Mouse (Mus musculus) hindbrain, embryonic 10.5 days (tissue): ENCODE data around the gene Cox6a1. TPM values are rescaled to one million over a fixed set of nuclear protein-coding genes. Genes with fewer than 3 reads are reported as not detected.

Experiments
- DNase-seq: peaks from one replicate; pipeline ENCODE4 v3.0.0-alpha.2; 2017; ENCODE audit warnings: low spot score
- H3K27ac ChIP-seq: fragments of 300-500 bp; sonication (generic); 2 replicates; pipeline ENCODE4 v1.5.1; 2016; ENCODE audit warnings: mild to moderate bottlenecking, moderate library complexity
- H3K27me3 ChIP-seq: fragments of 300-500 bp; sonication (generic); 2 replicates; pipeline ENCODE4 v1.6.1; 2016; ENCODE audit warnings: mild to moderate bottlenecking; ENCODE audit not compliant: poor library complexity, insufficient read depth, severe bottlenecking
- H3K36me3 ChIP-seq: fragments of 300-500 bp; sonication (generic); 2 replicates; pipeline ENCODE4 v1.6.1; 2016; ENCODE audit warnings: mild to moderate bottlenecking, moderate library complexity
- H3K4me1 ChIP-seq: fragments of 300-500 bp; sonication (generic); replicated peaks from 2 replicates; pipeline ENCODE4 v1.6.1; 2016; ENCODE audit warnings: mild to moderate bottlenecking
- H3K4me3 ChIP-seq: fragments of 300-500 bp; sonication (generic); 2 replicates; pipeline ENCODE4 v1.5.1; 2016; ENCODE audit warnings: mild to moderate bottlenecking, moderate library complexity
- H3K9me3 ChIP-seq: fragments of 300-500 bp; sonication (generic); 2 replicates; pipeline ENCODE4 v1.6.1; 2016; ENCODE audit warnings: mild to moderate bottlenecking, moderate library complexity
- WGBS: fragments of 180-500 bp; shearing (Covaris S2); methylation state at CpG from one replicate; pipeline ENCODE4 v1.1.7; 2016; 5-methylcytosine and 5-hydroxymethylcytosine counted together
- polyA plus RNA-seq: library from polyadenylated mRNA; unstranded; fragments of >200 nt; fragmentation: Nextera tagmentation; extraction: Ambion mirVana; gene quantifications from 2 replicates; pipeline ENCODE4 v1.2.1, GENCODE M21; 2016

Cox6a1 gene
- polyA plus RNA-seq, 1 experiment from 2014 or later, result 1,016 TPM

DNA sequence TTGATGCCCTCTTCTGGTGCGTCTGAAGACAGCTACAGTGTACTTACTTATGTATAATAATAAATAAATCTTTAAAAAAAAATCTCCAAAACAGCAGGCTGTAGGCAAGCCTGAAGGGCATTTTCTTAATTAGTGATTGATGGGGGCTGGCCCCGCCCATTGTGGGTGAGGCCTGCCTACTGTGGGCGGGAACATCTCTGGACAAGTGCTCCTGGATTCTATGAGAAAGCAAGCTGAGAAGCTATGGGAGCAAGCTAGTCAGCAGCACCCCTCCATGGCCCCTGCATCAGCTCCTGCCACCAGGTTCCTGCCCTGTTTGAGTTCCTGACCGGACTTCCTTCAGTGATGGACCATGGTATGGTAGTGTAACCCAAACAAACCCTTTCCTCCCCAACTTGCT, 16.0 kb upstream of the Cox6a1 start:
- DNase-seq, result no peak
- H3K9me3 ChIP-seq, result no peaks in the 10 kb centered on the region
- H3K27ac ChIP-seq, result no peak overlapping the region
- H3K4me1 ChIP-seq, result peaks cover 31% of the 10 kb centered on the region
- no peaks in the 10 kb centered on the region for H3K27me3 ChIP-seq
- H3K4me3 ChIP-seq, result no peak overlapping the region
- no peaks in the 10 kb centered on the region for H3K36me3 ChIP-seq
- WGBS, result 86% methylated on average over 4 of the region's 4 CpGs

- Histone ChIP-seq H3K27ac (peak overlapping the region; percentile 89), H3K36me3 (no peaks in the 10 kb centered on the region), H3K4me3 (peak overlapping the region; percentile 36), H3K9me3 (no peaks in the 10 kb centered on the region), H3K27me3 (no peaks in the 10 kb centered on the region), H3K4me1 (peaks cover 38% of the 10 kb centered on the region)
- WGBS, result 14% methylated on average over 19 of the region's 19 CpGs
- peak; percentile 40 for DNase-seq
Observed at GRCm38 (mm10) chr5:115362819-115363714, 14.3 kb upstream of the Cox6a1 start.

GRCm38 (mm10) chr5:115362216-115362615, 13.4 kb upstream of the Cox6a1 start:
- peak overlapping the region; percentile 84 for H3K27ac ChIP-seq

GRCm38 (mm10) chr5:115359851-115360372, 11.1 kb upstream of the Cox6a1 start:
- 76% methylated on average over 5 of the region's 5 CpGs for WGBS
- Histone ChIP-seq H3K4me3 (no peak overlapping the region), H3K27me3 (no peaks in the 10 kb centered on the region), H3K4me1 (peaks cover 41% of the 10 kb centered on the region), H3K9me3 (no peaks in the 10 kb centered on the region), H3K27ac (peak overlapping the region; percentile 69), H3K36me3 (no peaks in the 10 kb centered on the region)
- no peak for DNase-seq

More at GRCm38 (mm10) chr5:115362216-115362615, 13.4 kb upstream of the Cox6a1 start:
- H3K4me3 ChIP-seq, result 0 out of 2 replicates have a peak overlapping the region, but pooled peaks have one; percentile 13
- no peaks in the 10 kb centered on the region for H3K9me3 ChIP-seq
- H3K4me1 ChIP-seq, result peaks cover 38% of the 10 kb centered on the region
- H3K27me3 ChIP-seq, result no peaks in the 10 kb centered on the region
- no peak for DNase-seq
- H3K36me3 ChIP-seq, result no peaks in the 10 kb centered on the region
- 22% methylated on average over 7 of the region's 7 CpGs for WGBS

DNA sequence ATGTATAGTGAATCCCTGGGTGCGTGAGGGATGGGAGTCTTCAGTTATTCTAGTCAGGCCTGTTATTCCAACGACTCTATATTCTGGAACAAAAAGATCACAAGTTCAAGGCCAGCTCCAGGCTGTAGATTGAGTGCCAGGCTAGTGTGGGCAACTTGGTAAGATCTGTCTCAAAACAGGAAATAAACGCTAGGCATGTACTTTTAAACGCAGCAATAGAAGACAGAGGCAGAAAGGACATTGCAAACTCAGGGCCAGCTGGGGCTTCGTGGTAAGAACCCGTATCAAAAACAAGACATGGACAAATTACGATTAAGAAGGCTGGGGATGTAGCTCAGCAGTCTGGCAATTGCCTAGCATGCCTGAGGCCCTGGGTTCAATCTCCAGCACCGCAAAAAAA, 10.7 kb upstream of the Cox6a1 start:
- H3K4me1 ChIP-seq, result peaks cover 41% of the 10 kb centered on the region
- no peak for DNase-seq
- no peaks in the 10 kb centered on the region for H3K9me3 ChIP-seq
- 86% methylated on average over 8 of the region's 8 CpGs for WGBS
- H3K27me3 ChIP-seq, result no peaks in the 10 kb centered on the region
- no peak overlapping the region for H3K4me3 ChIP-seq
- H3K27ac ChIP-seq, result peak overlapping the region; percentile 69
- no peaks in the 10 kb centered on the region for H3K36me3 ChIP-seq

- Histone ChIP-seq H3K36me3 (no peaks in the 10 kb centered on the region), H3K27me3 (no peaks in the 10 kb centered on the region), H3K9me3 (no peaks in the 10 kb centered on the region), H3K4me1 (peaks cover 41% of the 10 kb centered on the region), H3K27ac (peak overlapping the region; percentile 69), H3K4me3 (0 out of 2 replicates have a peak overlapping the region, but pooled peaks have one; percentile 11)
- 5% methylated on average over 12 of the region's 12 CpGs for WGBS
- DNase-seq, result peak; percentile 92
Observed at GRCm38 (mm10) chr5:115358872-115359271, 10.1 kb upstream of the Cox6a1 start.

GRCm38 (mm10) chr5:115355070-115355469, 6.3 kb upstream of the Cox6a1 start:
- Histone ChIP-seq H3K36me3 (no peaks in the 10 kb centered on the region), H3K4me1 (peaks cover 19% of the 10 kb centered on the region), H3K27me3 (no peaks in the 10 kb centered on the region), H3K9me3 (no peaks in the 10 kb centered on the region; the same call in 1 of the 2 replicates), H3K4me3 (no peak overlapping the region), H3K27ac (peak overlapping the region; percentile 56)
- DNase-seq, result no peak
- 59% methylated on average over 13 of the region's 13 CpGs for WGBS

DNA sequence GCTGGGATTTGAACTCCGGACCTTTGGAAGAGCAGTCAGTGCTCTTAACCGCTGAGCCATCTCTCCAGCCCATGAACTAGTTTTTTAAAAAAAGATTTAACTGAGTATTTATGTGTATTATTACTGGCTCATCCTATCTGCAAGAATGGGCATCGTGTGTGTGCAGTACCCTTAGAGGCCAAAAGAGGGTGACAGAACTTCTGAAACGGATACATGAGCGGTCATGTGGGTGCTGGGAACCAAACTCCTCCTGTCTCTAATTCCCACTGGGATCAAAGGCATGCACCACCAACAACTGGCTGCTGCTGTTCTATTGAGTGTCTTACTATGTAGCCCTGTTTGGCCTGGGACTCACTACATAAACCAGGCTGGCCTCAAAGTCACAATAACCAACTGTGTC, 2.6 kb upstream of the Cox6a1 start:
- Histone ChIP-seq H3K27me3 (no peaks in the 10 kb centered on the region), H3K4me3 (no peak overlapping the region), H3K36me3 (peaks cover 9% of the 10 kb centered on the region), H3K4me1 (peaks cover 29% of the 10 kb centered on the region), H3K27ac (no peak overlapping the region), H3K9me3 (no peaks in the 10 kb centered on the region; the same call in 1 of the 2 replicates)
- WGBS, result 79% methylated on average over 5 of the region's 5 CpGs
- DNase-seq, result no peak

DNA sequence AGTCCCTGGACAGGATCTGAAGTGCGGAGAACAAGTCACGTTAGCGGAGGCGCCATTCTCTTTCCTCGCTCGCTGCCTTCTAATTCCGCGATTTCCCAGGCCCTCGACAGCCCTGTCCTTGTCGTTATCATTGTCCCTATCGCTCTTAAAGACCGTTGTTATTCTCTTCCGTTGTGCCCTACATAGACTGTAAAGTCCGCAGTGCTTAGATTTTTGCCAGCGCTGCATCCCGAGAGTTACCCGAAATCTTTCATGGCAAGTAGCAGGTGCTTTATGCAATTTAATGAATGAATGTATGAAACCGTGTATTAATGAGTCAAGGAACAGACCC, 409 bp upstream of the Cox6a1 start:
- H3K9me3 ChIP-seq, result no peaks in the 10 kb centered on the region; the same call in 1 of the 2 replicates
- peak overlapping the region; percentile 75 for H3K4me3 ChIP-seq
- peak overlapping the region; percentile 91 for H3K27ac ChIP-seq
- WGBS, result 1% methylated on average over 18 of the region's 18 CpGs
- H3K36me3 ChIP-seq, result peaks cover 30% of the 10 kb centered on the region
- H3K4me1 ChIP-seq, result peaks cover 22% of the 10 kb centered on the region
- no peak for DNase-seq
- H3K27me3 ChIP-seq, result no peaks in the 10 kb centered on the region

DNA sequence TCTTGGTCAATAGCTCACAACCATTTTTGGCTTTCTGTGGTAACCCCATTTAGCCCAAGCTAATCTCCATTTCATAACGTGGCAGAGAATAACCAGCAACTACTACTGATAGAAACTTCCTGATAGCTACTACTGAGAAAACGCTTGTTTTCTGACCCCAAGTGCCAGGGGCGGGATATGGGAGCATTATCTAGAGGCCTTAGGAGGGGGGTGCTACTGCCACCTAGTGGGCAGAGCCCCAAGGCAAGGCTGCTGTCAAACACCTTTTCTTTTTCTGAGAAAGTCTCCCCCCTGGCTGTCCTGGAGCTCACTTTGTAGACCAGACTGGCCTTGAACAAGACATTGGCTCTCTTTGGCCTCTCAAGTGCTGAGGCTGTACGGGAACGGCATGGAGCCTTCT, 1.2 kb downstream of the Cox6a1 start:
- H3K27me3 ChIP-seq, result no peaks in the 10 kb centered on the region
- 9% methylated on average over 5 of the region's 5 CpGs for WGBS
- peaks cover 19% of the 10 kb centered on the region for H3K4me1 ChIP-seq
- peak overlapping the region; percentile 75 for H3K4me3 ChIP-seq
- peak; percentile 80 for DNase-seq
- H3K9me3 ChIP-seq, result no peaks in the 10 kb centered on the region; the same call in 1 of the 2 replicates
- H3K36me3 ChIP-seq, result peaks cover 47% of the 10 kb centered on the region
- no peak overlapping the region for H3K27ac ChIP-seq

DNA sequence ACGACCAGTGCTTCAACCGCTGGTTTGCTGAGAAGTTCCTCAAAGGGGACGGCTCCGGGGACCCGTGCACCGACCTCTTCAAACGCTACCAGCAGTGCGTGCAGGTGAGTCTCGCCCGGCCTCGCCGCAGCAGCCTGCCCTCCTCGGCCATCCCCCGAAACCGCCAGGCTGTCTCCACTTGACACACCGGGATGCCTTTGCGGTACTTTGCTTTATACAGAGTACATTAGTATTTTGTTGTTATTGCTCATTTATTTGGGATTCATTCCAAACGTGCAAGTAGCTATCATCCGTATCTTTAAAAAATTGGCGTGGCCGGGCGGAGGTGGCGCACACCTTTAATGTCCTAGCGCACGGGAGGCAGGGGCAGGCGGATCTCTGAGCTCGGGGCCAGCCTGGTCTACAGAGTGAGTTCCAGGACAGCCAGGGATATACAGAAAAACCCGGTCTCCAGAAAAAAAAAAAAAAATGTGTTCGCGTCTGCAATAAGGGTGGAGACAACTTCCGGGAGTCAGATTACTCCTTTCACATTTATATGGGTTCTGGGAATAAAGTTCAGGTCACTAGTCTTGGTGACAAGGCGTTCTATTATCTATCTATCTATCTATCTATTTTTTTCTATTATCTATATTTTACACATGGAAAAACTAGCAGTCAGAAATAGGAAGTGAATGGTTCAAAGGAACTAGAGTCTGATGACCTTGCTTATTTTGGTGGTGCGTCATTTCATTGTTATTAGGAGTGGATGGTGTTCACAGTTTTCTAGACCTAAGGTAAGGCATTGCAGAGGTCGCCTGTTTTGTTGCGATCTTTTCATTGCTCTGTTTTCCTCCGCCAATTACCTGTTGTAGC, 7.2 kb downstream of the Cox6a1 start:
- peaks cover 22% of the 10 kb centered on the region for H3K4me1 ChIP-seq
- no peaks in the 10 kb centered on the region for H3K9me3 ChIP-seq
- 13% methylated on average over 36 of the region's 36 CpGs for WGBS
- no peak for DNase-seq
- peak overlapping the region; percentile 95 for H3K27ac ChIP-seq
- H3K27me3 ChIP-seq, result no peaks in the 10 kb centered on the region
- peaks cover 64% of the 10 kb centered on the region for H3K36me3 ChIP-seq
- H3K4me3 ChIP-seq, result peak overlapping the region; percentile 90

DNA sequence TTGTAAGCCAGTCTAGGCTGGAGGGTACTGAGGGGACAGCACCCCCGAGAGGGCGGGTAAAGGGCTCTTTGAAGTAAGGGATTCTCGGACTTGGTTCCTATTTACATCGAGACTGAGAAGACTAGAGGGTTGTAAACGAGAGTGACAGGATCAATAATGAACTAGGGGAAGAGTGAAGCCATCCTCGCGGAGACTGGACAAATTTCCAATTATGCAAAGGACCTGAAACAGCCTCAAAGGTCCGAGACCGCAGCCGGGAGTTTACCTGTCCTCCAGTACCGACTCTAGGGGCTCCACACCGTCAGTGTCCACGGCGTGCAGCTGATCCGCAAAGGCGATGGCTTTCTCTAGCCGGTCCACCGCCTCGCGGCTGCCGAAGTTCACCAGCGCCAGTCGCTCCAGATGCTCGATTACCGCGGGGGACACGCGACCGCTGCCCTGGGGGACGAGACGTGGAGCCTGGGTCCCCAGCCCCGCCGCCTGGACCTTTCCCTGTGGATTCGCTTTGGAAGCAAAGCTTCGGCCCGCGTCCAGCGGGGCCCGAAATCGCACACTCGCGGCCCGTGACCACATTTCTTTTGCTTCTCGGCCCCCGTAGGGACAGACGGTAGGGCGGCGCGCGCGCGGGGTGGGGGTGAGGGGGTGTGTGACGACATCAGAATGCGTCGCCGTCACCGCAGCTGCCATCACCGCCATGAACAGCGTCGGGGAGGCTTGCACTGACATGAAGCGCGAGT, 8.0 kb downstream of the Cox6a1 start, which contains the start of the genes Gatc and Triap1:
TSS of gene Gatc (minus strand) at position 602 of the 737 bp plus-strand sequence.
TSS of gene Triap1 (plus strand) at position 649 of the 737 bp plus-strand sequence.
- H3K4me1 ChIP-seq, result peaks cover 22% of the 10 kb centered on the region
- H3K36me3 ChIP-seq, result peaks cover 64% of the 10 kb centered on the region
- no peaks in the 10 kb centered on the region for H3K27me3 ChIP-seq
- peak; percentile 93 for DNase-seq
- H3K4me3 ChIP-seq, result peak within 1 kb of the TSS; percentile 90
- peak within 1 kb of the TSS; percentile 95 for H3K27ac ChIP-seq
- no peaks in the 10 kb centered on the region for H3K9me3 ChIP-seq
- under 1% methylated on average over 62 of the region's 62 CpGs for WGBS
